Mouse (Mus musculus): ENCODE measurements at regions not wholly inside any gene's neighbourhood (a gene's known extent, or its start where the extent isn't known, plus 50 kb on each side); places are given as distances from the start of the nearest gene placed in this dataset.

GRCm38 (mm10) chr5:116776450-116776849 is 184.8 kb upstream of the Srrm4 start:
- no peak for DNase-seq (ENCODE audit: low spot score)

GRCm38 (mm10) chr5:116766261-116766660 is 174.6 kb upstream of the Srrm4 start:
- DNase-seq (ENCODE audit: low spot score), result no peak

GRCm38 (mm10) chr5:116761323-116761722 is 169.7 kb upstream of the Srrm4 start:
- no peak for DNase-seq (ENCODE audit: low spot score)

GRCm38 (mm10) chr5:116758687-116759086 is 167.1 kb upstream of the Srrm4 start:
- DNase-seq (ENCODE audit: low spot score), result no peak

- no peak for DNase-seq (ENCODE audit: low spot score)
Observed at GRCm38 (mm10) chr5:116752941-116753340, 161.3 kb upstream of the Srrm4 start.

GRCm38 (mm10) chr5:116752096-116752495 is 160.5 kb upstream of the Srrm4 start:
- no peak for DNase-seq (ENCODE audit: low spot score)

- DNase-seq (ENCODE audit: low spot score), result no peak
Observed at GRCm38 (mm10) chr5:116745776-116746175, 154.2 kb upstream of the Srrm4 start.

GRCm38 (mm10) chr5:116744389-116744788 is 152.8 kb upstream of the Srrm4 start:
- DNase-seq (ENCODE audit: low spot score), result peak; percentile 1

GRCm38 (mm10) chr5:116735622-116736021 is 144.0 kb upstream of the Srrm4 start:
- DNase-seq (ENCODE audit: low spot score), result no peak

GRCm38 (mm10) chr5:116731509-116731908 is 139.9 kb upstream of the Srrm4 start:
- DNase-seq (ENCODE audit: low spot score), result no peak

- DNase-seq (ENCODE audit: low spot score), result no peak
Observed at GRCm38 (mm10) chr5:116719200-116719599, 127.6 kb upstream of the Srrm4 start.

GRCm38 (mm10) chr5:116714256-116714655 is 122.6 kb upstream of the Srrm4 start:
- DNase-seq (ENCODE audit: low spot score), result no peak

- DNase-seq (ENCODE audit: low spot score), result no peak
Observed at GRCm38 (mm10) chr5:116712056-116712455, 120.4 kb upstream of the Srrm4 start.

GRCm38 (mm10) chr5:116708505-116708904 is 116.9 kb upstream of the Srrm4 start:
- DNase-seq (ENCODE audit: low spot score), result no peak

- DNase-seq (ENCODE audit: low spot score), result no peak
Observed at GRCm38 (mm10) chr5:116662466-116662865, 70.8 kb upstream of the Srrm4 start.

- DNase-seq (ENCODE audit: low spot score), result no peak
Observed at GRCm38 (mm10) chr5:116661851-116662250, 70.2 kb upstream of the Srrm4 start.

GRCm38 (mm10) chr5:116654486-116655420 is 63.1 kb upstream of the Srrm4 start:
- no peak for DNase-seq (ENCODE audit: low spot score)

Measured in ovary, postnatal 10 days (tissue).